Mouse (Mus musculus) ES-E14 (cell line): ENCODE results near the gene Unc13b. TPM values are rescaled to one million over a fixed set of nuclear protein-coding genes. Genes with fewer than 3 reads are reported as not detected.

Experiments used
- DNase-seq: peaks from one replicate; pipeline ENCODE4 v3.0.0-alpha.2; 2013; ENCODE audit warnings: low read depth, low spot score
- H3K27ac ChIP-seq: 2 replicates; pipeline ENCODE4 v1.5.1; 2012; ENCODE audit warnings: low read depth, mild to moderate bottlenecking, low read length, moderate library complexity, mixed read lengths; ENCODE audit not compliant: poor library complexity, insufficient read depth, severe bottlenecking
- H3K36me3 ChIP-seq: 2 replicates; pipeline ENCODE4 v1.6.1; 2012; ENCODE audit warnings: mild to moderate bottlenecking, low read length, moderate library complexity, mixed read lengths; ENCODE audit not compliant: control insufficient read depth, poor library complexity, insufficient read depth, severe bottlenecking
- H3K4me1 ChIP-seq, 2 experiments: fragments of 150-350 bp in 1 of 2; sonication (generic) in 1 of 2; 2 replicates each; pipeline ENCODE4 v1.6.1; 2012; ENCODE audit warnings: low read length in 2 of 2, mild to moderate bottlenecking in 1 of 2, mixed read lengths in 1 of 2; ENCODE audit not compliant: control insufficient read depth in 2 of 2, insufficient read depth in 2 of 2, poor library complexity in 1 of 2
- H3K4me3 ChIP-seq, 2 experiments: fragments of 150-350 bp in 1 of 2; sonication (generic) in 1 of 2; 2 replicates each; pipeline ENCODE4 v1.5.1; 2012; ENCODE audit warnings: low read length in 2 of 2, low read depth in 1 of 2, mild to moderate bottlenecking in 1 of 2, mixed read lengths in 1 of 2; ENCODE audit not compliant: insufficient read depth in 1 of 2, poor library complexity in 1 of 2, severe bottlenecking in 1 of 2
- H3K9ac ChIP-seq: 2 replicates; pipeline ENCODE4 v1.6.1; 2012; ENCODE audit warnings: low read depth, mild to moderate bottlenecking, low read length, mixed read lengths; ENCODE audit not compliant: poor library complexity, insufficient read depth, severe bottlenecking
- H3K9me3 ChIP-seq: fragments of 150-350 bp; sonication (generic); 2 replicates; pipeline ENCODE4 v1.6.1; 2012; ENCODE audit warnings: low read depth, mild to moderate bottlenecking, low read length; ENCODE audit not compliant: control insufficient read depth, insufficient read depth
- CHD2 ChIP-seq: IDR thresholded peaks from 2 replicates; pipeline ENCODE4 v1.6.1; 2014; ENCODE audit warnings: mild to moderate bottlenecking, low read depth, low read length, inconsistent platforms
- HCFC1 ChIP-seq: IDR thresholded peaks from 2 replicates; pipeline ENCODE4 v1.6.1; 2012; ENCODE audit warnings: low read length, inconsistent platforms, borderline replicate concordance; ENCODE audit not compliant: insufficient read depth
- MAFK ChIP-seq: IDR thresholded peaks from 2 replicates; pipeline ENCODE4 v1.6.1; 2014; ENCODE audit warnings: mild to moderate bottlenecking, low read depth, low read length, inconsistent platforms; ENCODE audit not compliant: insufficient read depth
- ZC3H11A ChIP-seq: IDR thresholded peaks from 2 replicates; pipeline ENCODE4 v1.6.1; 2012; ENCODE audit warnings: low read depth, mild to moderate bottlenecking, inconsistent platforms, low read length, borderline replicate concordance
- ZNF384 ChIP-seq: IDR thresholded peaks from 2 replicates; pipeline ENCODE4 v1.6.1; 2012; ENCODE audit warnings: low read depth, low read length, inconsistent platforms
- in situ Hi-C, 2 experiments: fragments of 600-800 bp; cut with MboI; formaldehyde crosslinking; loops; one replicate each; pipeline ENCODE4 v1.15.1; 2025; ENCODE audit warnings: low sequenced_read_pairs in 2 of 2, inconsistent platforms in 1 of 2; ENCODE audit not compliant: unreplicated experiment in 2 of 2
- total RNA-seq: library from RNA; depleted of rRNA; stranded (reverse); fragments of 300-350 nt; gene quantifications from 2 replicates; pipeline ENCODE4 v1.2.3, GENCODE M21; 2012

Unc13b gene
- total RNA-seq, 1 experiment, result 13.3 TPM

DNA sequence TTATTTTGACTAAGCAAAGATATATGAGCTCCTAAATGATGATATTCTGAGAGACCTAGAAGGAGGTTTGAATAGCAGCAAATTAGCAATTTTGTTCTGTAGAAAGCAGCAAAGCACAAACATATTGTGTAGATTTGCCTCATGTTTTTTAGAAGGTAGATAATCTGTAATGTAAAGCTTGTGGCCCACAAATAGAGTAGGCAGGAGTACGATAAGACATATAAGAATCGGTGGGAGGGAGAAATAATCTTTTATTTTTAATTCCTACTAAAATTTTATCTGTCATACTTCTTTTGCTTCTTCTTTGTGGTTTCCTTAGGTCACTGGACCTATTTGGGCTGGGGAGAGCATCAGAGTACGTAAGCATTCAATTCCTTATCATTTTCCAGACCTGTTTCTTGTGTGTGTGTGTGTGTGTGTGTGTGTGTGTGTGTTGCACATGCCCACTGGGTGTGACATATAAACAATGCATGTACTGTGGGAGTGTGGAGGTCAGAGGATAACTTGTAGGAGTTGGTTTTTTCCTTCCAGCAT, 102.4 kb downstream of the Unc13b start:
- H3K27ac ChIP-seq, result no peak overlapping the region
- in situ Hi-C loops, result no loop called here
- TF ChIP-seq HCFC1 (no peak), CHD2 (no peak), ZNF384 (no peak), ZC3H11A (no peak), MAFK (no peak)

DNA sequence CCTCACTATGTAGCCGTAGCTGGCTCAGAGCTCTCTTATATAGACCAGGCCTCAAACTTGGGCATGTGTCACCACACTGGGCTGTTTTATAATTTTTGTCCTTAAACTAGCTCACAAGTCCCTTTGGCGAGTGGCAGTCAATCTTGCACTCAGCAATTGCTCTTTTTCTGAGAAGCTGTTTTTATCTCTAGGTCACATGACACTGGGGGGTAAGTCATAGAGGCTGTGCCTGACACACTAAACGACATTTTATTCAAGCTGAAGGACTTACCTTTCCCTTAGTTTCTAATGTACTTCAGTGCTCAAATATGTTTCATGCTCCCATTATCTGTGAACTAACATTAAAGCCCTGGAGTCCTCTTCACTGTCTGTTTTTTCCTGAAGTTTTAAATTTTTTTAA, 104.5 kb downstream of the Unc13b start:
- in situ Hi-C loops, result no loop called here

More for the DNA sequence above, 102.4 kb downstream of the Unc13b start:
- H3K9ac ChIP-seq, result no peak overlapping the region
- H3K36me3 ChIP-seq, result no peaks in the 10 kb centered on the region; the same call in 1 of the 2 replicates
- no peak overlapping the region for H3K4me3 ChIP-seq
- DNase-seq, result no peak
- H3K4me1 ChIP-seq, result 0 out of 4 replicates have a peak, but pooled peaks cover 0 to 2% of the 10 kb centered on the region in 2 experiments
- H3K9me3 ChIP-seq, result no peaks in the 10 kb centered on the region

DNA sequence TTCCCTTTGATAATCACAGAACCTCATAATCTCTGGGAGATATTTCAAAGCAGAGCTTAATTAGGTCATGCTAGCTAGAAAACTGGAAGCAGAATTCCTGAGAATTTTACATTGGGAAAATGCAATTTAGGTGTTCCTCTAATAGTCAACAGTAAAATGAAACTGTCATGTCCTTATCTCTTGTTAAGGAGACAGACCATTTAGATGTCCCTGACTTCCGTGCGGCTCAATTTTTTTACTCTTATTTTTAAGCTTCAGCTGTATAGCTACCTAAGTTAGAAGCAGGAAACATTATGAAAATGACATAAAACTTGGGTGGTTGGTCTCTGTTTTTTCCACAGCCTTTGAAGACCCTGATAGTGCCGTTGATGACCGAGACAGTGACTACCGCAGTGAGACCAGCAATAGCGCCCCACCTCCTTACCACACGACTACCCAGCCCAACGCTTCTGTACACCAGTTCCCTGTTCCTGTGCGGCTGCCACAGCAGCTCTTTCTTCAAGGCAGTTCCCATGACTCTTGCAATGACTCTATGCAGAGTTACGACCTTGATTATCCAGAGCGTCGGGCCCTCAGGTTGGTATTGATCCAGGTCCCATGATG, 106.8 kb downstream of the Unc13b start:
- TF ChIP-seq CHD2, result no peak
- no peak for TF ChIP-seq ZC3H11A
- TF ChIP-seq MAFK, result no peak
- no peak for TF ChIP-seq ZNF384
- no peak for TF ChIP-seq HCFC1
- no peak for DNase-seq
- in situ Hi-C loops, result no loop called here

More for the DNA sequence above, 104.5 kb downstream of the Unc13b start:
- no peaks in the 10 kb centered on the region for H3K9me3 ChIP-seq
- H3K4me3 ChIP-seq, result no peak overlapping the region
- H3K27ac ChIP-seq, result no peak overlapping the region
- DNase-seq, result no peak
- no peaks in the 10 kb centered on the region; the same call in 1 of the 2 replicates for H3K36me3 ChIP-seq
- TF ChIP-seq ZNF384, result no peak
- TF ChIP-seq HCFC1, result no peak
- H3K9ac ChIP-seq, result no peak overlapping the region
- H3K4me1 ChIP-seq, result peaks cover 2 to 7% of the 10 kb centered on the region in 2 experiments; a peak in 2 of 4 replicates

DNA sequence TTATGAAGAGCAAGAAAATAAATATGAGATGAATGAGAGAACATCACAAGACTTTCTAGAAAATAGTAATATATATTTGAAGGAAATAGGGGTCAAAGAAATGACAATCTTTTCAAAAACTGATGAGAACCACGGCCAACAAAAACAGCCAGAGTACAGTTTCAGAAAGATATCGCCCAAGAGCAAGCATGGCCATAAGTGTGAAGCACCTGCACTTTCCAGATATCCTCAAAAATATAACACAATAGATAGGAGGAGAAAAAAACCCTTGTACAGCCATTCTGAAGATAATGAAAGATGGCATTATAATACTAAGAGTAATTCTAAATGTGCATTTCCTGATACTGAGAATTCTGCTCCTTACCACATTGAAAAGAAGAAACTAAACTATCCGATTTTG, 111.3 kb downstream of the Unc13b start:
- no peaks in the 10 kb centered on the region for H3K9me3 ChIP-seq
- H3K36me3 ChIP-seq, result no peaks in the 10 kb centered on the region; the same call in 1 of the 2 replicates
- no peak for DNase-seq
- no peak overlapping the region for H3K9ac ChIP-seq
- TF ChIP-seq CHD2 (no peak), HCFC1 (no peak), ZNF384 (no peak), MAFK (no peak), ZC3H11A (no peak)
- peaks cover 2 to 7% of the 10 kb centered on the region in 2 experiments; a peak in 2 of 4 replicates for H3K4me1 ChIP-seq
- no peak overlapping the region for H3K4me3 ChIP-seq
- in situ Hi-C loops, result no loop called here
- no peak overlapping the region for H3K27ac ChIP-seq

More for the DNA sequence above, 106.8 kb downstream of the Unc13b start:
- Histone ChIP-seq H3K4me3 (no peak overlapping the region), H3K9me3 (no peaks in the 10 kb centered on the region), H3K9ac (no peak overlapping the region), H3K27ac (no peak overlapping the region), H3K36me3 (no peaks in the 10 kb centered on the region; the same call in 1 of the 2 replicates), H3K4me1 (peaks cover 2 to 7% of the 10 kb centered on the region in 2 experiments; a peak in 2 of 4 replicates)
